Mouse (Mus musculus): Measurements from ENCODE around the gene Smad3. TPM values are rescaled to one million over a fixed set of nuclear protein-coding genes. Genes with fewer than 3 reads are reported as not detected.

Gene Smad3
- polyA plus RNA-seq, 1 experiment from 2014 or later, result 5.3 TPM

GRCm38 (mm10) chr9:63712838-63713237 lies 45.0 kb downstream of the Smad3 start:
- Histone ChIP-seq H3K4me3 (ENCODE audit: low read depth, low read length) (no peak overlapping the region), H3K9ac (ENCODE audit: low read length) (no peak overlapping the region), H3K4me2 (replicated peaks; ENCODE audit: low read depth) (no peak overlapping the region), H3K36me3 (ENCODE audit: control insufficient read depth, insufficient read depth, low read length) (peaks cover 2% of the 10 kb centered on the region; the same call in 1 of the 2 replicates), H3K27me3 (ENCODE audit: control insufficient read depth, insufficient read depth, low read length) (no peaks in the 10 kb centered on the region), H3K9me3 (ENCODE audit: control insufficient read depth, low read length) (no peaks in the 10 kb centered on the region), H3K4me1 (replicated peaks; ENCODE audit: control insufficient read depth, insufficient read depth) (peaks cover 8% of the 10 kb centered on the region), H3K27ac (replicated peaks) (0 out of 2 replicates have a peak overlapping the region, but pooled peaks have one; percentile 31)
- DNase-seq (ENCODE audit: low spot score) (no peak), ATAC-seq (ENCODE audit: low FRiP score, low TSS enrichment) (no peak)
- WGBS, result 62% methylated on average over 6 of the region's 6 CpGs
- TF ChIP-seq EP300 (optimal IDR thresholded peaks at IDR 0.05), result no peak
- no peak for TF ChIP-seq CTCF (IDR thresholded peaks at IDR 0.05; ENCODE audit: low read depth)

DNA sequence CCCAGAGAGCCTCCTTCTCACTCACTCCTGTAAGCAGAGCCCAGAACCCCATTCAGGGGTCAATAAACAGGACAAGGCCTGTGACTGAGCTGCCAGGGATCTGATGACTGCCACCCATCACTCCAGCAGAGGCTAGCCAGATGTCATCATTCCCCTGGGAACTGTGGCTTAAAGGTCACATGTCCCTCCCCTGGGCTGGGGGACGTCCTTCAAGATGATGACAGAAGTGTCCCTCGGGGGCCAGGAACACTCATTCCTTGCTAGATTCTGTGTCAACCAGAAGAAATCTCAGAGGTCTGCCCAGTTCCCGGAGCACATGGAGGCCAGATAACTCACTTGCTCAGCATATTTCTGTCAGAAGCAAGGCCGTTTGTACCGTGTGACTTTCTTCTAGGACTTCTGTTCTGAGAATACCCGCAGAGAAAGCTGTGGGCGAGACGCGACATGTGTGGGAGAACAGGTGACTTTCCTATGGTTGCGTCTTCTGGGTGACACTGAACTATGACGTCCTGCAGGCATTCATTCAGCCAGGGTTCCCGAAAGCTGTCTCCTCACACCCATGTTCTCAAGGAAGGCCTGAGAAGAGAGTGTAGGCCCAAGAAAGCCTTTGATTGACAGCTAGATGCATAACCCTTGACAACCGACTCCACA lies 46.1 kb downstream of the Smad3 start:
- Histone ChIP-seq H3K36me3 (ENCODE audit: control insufficient read depth, insufficient read depth, low read length) (peaks cover 2% of the 10 kb centered on the region; the same call in 1 of the 2 replicates), H3K27me3 (ENCODE audit: control insufficient read depth, insufficient read depth, low read length) (no peaks in the 10 kb centered on the region), H3K4me1 (replicated peaks; ENCODE audit: control insufficient read depth, insufficient read depth) (peaks cover 11% of the 10 kb centered on the region), H3K9ac (ENCODE audit: low read length) (no peak overlapping the region), H3K9me3 (ENCODE audit: control insufficient read depth, low read length) (no peaks in the 10 kb centered on the region), H3K4me3 (ENCODE audit: low read depth, low read length) (no peak overlapping the region), H3K4me2 (replicated peaks; ENCODE audit: low read depth) (no peak overlapping the region), H3K27ac (replicated peaks) (no peak overlapping the region)
- ATAC-seq (ENCODE audit: low FRiP score, low TSS enrichment) (no peak), DNase-seq (ENCODE audit: low spot score) (no peak)
- WGBS, result 76% methylated on average over 13 of the region's 13 CpGs
- no peak for TF ChIP-seq CTCF (IDR thresholded peaks at IDR 0.05; ENCODE audit: low read depth)

DNA sequence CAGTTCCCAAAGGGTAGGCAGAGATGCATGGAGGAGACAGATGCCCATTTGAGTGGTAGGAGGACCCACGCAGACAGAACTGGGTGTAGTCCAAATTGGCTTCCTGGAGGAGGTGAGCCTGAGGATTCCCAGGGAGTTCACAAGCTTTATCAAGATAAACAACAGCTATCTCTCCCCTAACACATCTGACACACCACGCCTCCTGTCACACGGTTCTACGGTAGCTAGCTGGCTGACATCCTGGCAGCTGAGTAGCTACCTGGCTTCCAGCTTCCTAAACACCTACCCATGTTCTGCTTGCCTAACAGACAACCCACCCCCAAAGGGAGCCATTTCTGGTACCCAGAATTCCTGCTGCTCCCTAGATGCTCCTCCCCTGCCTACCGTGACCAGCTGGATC lies 47.9 kb downstream of the Smad3 start:
- Histone ChIP-seq H3K27me3 (ENCODE audit: control insufficient read depth, insufficient read depth, low read length) (no peaks in the 10 kb centered on the region), H3K36me3 (ENCODE audit: control insufficient read depth, insufficient read depth, low read length) (peaks cover 2% of the 10 kb centered on the region; the same call in 1 of the 2 replicates), H3K9me3 (ENCODE audit: control insufficient read depth, low read length) (no peaks in the 10 kb centered on the region), H3K4me3 (ENCODE audit: low read depth, low read length) (no peak overlapping the region), H3K4me2 (replicated peaks; ENCODE audit: low read depth) (no peak overlapping the region), H3K9ac (ENCODE audit: low read length) (no peak overlapping the region), H3K27ac (replicated peaks) (no peak overlapping the region), H3K4me1 (replicated peaks; ENCODE audit: control insufficient read depth, insufficient read depth) (peaks cover 8% of the 10 kb centered on the region; the same call in 1 of the 2 replicates)
- TF ChIP-seq EP300 (optimal IDR thresholded peaks at IDR 0.05) (no peak), CTCF (IDR thresholded peaks at IDR 0.05; ENCODE audit: low read depth) (no peak)
- DNase-seq (ENCODE audit: low spot score) (no peak), ATAC-seq (ENCODE audit: low FRiP score, low TSS enrichment) (no peak)
- 93% methylated on average over 5 of the region's 5 CpGs for WGBS

DNA sequence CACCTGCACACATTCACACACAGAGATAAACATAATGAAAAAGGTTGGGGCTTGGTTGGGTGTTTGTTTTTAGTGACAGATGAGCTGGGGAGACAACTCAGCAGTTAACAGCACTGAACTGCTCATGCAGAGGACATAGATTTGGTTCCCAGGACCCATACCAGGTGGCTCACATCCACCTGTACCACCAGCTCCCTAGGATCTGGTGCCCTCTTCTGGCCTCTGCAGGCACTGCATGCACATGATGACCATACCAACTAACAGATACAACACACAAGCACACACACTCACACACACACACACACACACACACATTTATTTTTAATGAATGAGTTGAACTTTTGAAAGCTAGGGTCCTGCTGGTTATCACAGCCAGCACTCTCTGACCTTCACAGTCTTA lies 48.5 kb downstream of the Smad3 start:
- Histone ChIP-seq H3K4me3 (ENCODE audit: low read depth, low read length) (no peak overlapping the region), H3K27ac (replicated peaks) (no peak overlapping the region), H3K36me3 (ENCODE audit: control insufficient read depth, insufficient read depth, low read length) (peaks cover 2% of the 10 kb centered on the region; the same call in 1 of the 2 replicates), H3K4me2 (replicated peaks; ENCODE audit: low read depth) (no peak overlapping the region), H3K9ac (ENCODE audit: low read length) (no peak overlapping the region), H3K9me3 (ENCODE audit: control insufficient read depth, low read length) (no peaks in the 10 kb centered on the region), H3K27me3 (ENCODE audit: control insufficient read depth, insufficient read depth, low read length) (no peaks in the 10 kb centered on the region), H3K4me1 (replicated peaks; ENCODE audit: control insufficient read depth, insufficient read depth) (peaks cover 8% of the 10 kb centered on the region; the same call in 1 of the 2 replicates)
- DNase-seq (ENCODE audit: low spot score) (no peak), ATAC-seq (ENCODE audit: low FRiP score, low TSS enrichment) (no peak)
- no peak for TF ChIP-seq EP300 (optimal IDR thresholded peaks at IDR 0.05)
- peak; percentile 60 for TF ChIP-seq CTCF (IDR thresholded peaks at IDR 0.05; ENCODE audit: low read depth)

- DNase-seq (ENCODE audit: low spot score), result no peak
- Histone ChIP-seq H3K4me1 (replicated peaks; ENCODE audit: control insufficient read depth, insufficient read depth) (peaks cover 10% of the 10 kb centered on the region; the same call in 1 of the 2 replicates), H3K4me3 (ENCODE audit: low read depth, low read length) (no peak overlapping the region), H3K9ac (ENCODE audit: low read length) (no peak overlapping the region), H3K27ac (replicated peaks) (no peak overlapping the region), H3K36me3 (ENCODE audit: control insufficient read depth, insufficient read depth, low read length) (peaks cover 2% of the 10 kb centered on the region; the same call in 1 of the 2 replicates), H3K27me3 (ENCODE audit: control insufficient read depth, insufficient read depth, low read length) (no peaks in the 10 kb centered on the region), H3K4me2 (replicated peaks; ENCODE audit: low read depth) (no peak overlapping the region), H3K9me3 (ENCODE audit: control insufficient read depth, low read length) (no peaks in the 10 kb centered on the region)
- 78% methylated on average over 9 of the region's 9 CpGs for WGBS
- ATAC-seq (ENCODE audit: low FRiP score, low TSS enrichment), result no peak
- TF ChIP-seq CTCF (IDR thresholded peaks at IDR 0.05; ENCODE audit: low read depth), result no peak
Measured at GRCm38 (mm10) chr9:63707816-63708588, 49.8 kb downstream of the Smad3 start.

Measured in stomach, postnatal 0 days (tissue).